Mouse (Mus musculus) layer of hippocampus, adult 9-10 months (tissue): ENCODE measurements around the gene Cd180.
A peak's percentile ranks its signal among the peaks of the same experiment; 100 is the strongest.
"Not testable (repeated sequence)": the region's sequence is repeated elsewhere in the genome, so short reads cannot be mapped to it uniquely, and the experiment has no call there.

Experiments used
- DNase-seq: peaks from one replicate; pipeline ENCODE4 v3.0.0; 2022; ENCODE audit warnings: low spot score

Gene Cd180

DNA sequence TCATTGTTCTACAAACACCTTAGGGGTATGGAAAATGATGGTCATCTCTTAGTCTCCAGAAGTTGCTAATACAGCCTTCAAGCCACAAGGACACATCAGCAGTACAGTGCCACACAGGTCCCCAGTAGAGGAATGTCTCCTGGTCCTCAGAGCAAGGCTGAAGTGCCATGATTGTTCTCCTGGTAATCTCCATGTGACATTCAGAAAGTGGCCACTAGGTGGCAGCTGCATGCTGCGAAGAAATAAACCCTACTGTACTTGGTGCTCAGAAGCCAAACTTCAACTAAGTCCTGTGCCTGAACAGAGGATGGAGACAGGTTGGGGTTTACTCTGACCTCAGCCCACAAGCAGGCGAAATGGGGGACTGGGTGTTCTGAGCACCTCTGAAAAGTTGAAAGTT, 14.9 kb upstream of the Cd180 start:
- peak; percentile 82 for DNase-seq

DNA sequence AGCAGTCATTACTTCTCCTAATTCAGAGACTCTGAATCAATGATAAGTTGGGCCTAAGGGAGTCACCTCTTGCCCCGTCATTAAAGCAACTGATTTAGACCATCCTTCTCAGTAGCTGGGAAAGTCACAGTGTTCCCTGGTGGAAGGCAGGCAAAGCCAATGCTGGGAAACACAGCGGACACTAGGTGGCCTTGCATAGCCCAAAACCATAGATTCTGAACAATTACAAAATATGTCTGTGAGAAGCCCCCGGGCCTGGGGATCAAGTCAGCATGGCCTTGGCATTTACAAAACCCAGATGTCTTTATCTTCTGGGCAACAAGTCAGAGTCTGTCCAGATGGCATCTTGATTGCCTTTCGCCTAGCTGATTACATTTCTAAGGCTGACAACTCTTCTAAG, 8.5 kb upstream of the Cd180 start:
- no peak for DNase-seq

DNA sequence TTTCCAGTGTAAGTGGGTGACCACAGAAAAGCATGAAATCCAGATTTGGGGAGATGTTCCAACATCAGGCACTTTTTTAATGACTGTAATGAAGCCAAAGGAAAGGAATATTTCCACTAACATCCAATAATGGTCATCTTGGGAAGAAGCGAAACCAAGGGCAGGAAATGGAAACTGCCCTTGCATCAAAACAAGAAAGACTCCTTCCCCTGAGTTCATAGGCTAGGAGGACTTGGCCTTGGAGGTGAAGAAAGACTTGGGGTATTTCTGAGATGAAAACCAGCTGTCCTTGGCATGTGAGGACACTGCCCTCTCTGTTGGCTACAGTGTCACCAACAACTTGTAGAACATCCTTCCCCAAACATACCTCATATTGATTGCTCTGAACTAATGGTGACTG, 5.2 kb upstream of the Cd180 start:
- no peak for DNase-seq

DNA sequence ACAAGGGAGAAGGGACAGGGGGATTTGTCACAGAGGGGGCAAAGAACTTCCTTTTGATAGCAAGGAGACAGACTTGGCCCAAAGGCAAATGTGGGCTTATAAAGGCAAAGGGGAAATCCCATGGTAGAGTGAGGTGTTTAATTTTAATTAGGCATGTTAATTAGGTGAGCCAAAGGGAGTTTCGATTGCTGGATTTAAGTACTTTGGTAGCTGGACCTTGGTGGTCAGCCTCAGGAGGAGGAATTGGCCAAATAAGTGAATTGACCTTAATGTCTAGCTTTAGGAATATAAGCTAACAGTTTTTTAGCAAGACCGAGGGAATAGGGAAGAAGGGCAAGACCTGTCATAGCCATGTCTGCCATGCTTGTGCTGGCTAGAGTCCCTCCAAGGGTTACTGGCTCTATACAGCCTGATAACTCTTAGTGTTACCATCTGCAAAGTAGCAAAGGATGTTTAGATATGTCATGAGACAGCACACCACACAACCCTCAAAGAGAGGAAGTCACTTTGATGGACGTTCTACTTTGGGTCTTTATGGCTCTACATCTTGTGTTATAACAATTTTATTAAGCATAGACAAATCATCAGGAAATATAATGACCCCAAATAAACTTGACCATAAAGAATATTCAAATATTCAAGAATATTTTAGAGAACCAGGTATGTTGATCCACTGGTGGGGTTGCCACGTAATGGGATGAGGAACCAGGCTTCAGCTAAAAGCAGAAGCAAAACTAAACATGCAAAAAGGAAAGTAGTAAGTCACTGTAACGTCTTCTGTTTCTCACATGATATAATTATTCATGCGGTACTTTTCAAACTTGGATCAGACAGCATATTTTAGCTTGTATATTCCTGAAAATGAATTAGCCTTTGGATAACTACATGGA, 3.9 kb upstream of the Cd180 start:
- no peak for DNase-seq

DNA sequence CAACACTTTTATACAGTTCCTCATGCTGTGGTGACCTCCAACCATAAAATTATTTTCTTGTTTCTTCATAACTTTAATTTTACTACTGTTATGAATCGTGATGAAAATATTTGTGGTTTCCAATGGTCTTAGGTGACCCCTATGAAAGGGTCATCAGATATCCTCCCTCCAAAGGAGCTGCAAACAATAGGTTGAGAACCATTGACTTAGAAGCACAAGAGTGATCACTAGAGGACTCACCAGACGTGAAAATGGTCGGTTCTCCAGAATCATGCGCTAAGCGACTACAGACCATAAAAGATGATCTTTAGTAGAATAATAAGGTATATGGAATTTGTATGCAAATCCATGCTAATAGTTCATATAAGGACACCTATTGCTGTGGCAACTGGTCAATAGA, 3.2 kb upstream of the Cd180 start:
- no peak for DNase-seq

DNA sequence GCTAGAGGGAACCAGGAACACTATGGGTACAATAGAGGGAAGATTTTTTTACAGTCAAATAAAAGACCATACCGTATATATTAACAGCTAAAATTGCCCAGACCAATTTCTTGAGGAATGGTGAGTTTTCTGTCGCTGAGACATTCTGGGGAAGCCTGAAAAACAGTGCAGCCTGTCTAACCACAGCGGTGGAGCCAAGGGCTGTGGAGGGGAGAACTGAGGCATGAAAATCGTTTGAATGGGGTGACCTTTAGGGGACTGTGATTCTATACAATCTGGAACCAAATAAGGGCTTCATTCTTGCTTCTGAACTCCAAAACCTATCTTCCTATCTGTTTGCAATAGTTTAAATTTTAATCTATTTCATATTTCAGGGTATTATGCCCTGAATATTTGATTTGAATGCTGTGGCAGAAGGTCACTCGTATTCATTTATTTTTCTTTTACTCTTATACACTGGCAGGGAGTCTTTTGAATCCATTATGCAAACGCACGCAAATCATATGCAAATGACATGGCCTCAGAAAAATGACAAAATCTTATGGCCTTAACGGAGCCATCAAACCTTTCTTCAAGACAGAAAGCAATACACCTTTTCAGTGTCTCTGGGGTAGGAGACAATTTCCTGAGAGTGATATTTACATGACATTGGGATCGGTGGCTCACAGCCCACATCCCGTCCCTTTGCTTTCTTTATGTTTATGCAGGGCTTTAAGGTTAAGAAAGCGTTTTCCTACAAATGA, 1.8 kb upstream of the Cd180 start:
- DNase-seq, result no peak

DNA sequence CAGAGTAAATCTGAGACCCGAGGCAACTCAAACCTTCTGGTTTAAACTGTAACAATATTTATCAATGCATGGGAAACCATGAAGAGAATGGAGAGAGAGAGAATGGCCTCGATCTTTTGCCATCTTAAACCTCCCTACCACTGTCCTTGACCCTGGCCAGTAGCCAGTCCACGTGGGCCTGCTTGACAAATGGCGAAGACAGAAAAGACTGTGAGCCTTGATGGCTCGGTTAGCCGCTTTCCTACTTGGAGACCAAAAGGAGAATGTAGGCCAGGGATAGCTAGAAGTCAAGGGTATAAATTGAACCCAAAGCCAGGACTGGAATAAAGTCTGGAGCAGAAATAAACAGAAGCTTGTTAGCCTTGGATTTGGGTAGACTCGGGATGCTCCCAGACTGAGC, 796 bp downstream of the Cd180 start:
- DNase-seq, result no peak

DNA sequence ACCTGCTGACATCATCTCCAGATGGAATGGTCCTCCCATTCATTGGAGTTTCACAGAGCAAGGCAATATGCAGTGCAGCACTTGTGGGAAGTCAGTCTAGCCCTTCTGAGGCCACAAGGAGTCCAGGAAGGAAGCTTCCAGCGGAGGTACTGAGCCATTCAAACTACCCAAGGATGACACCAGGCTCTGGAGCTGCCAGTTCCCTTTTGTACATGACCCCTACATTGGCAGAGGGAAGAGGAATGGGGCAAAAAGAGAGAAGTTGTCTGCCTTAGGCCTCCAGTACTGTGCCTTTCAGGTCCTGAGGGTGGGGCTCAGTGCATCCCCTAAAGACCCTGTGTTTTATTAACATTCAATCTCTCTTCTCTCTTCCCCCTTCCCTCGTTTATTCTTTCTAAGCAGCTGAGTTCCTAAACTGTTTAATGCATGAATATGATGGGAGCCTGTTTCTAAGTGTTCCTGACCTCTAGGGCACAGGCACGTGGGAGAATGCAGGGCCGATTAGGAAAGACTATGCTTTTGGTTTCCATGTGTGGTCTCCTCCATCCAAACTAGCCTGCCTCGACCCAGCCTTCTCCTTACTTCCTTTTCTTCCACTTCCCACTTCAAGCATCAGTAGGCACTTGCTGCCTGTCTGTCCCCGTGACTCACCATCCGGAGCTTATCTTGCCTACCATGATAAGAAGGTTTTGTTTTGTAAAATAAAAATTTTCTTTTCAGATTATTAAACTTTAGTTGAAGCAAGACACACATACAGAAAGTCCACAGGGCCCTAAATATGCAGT, 2.0 kb downstream of the Cd180 start:
- DNase-seq, result no peak

DNA sequence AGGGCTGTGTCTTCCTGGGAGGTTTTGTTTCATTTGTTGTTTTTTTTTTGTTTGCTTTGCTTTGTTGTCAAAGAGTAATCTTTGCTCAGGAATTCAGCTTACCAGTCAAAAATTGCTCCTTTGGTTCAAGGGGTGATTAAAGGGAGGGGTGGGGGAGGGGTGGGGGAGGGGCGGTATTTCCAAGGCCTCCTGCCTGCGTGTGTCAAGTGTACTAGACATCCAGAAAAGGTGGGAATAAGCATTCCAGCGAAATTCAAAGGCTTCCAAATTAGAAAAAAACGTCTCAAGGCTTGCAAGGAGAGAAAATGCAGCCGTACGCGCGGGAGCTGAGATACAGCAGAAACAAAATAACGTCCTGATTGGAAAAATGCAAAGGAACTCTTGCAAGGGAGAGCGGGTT, 5.0 kb downstream of the Cd180 start:
- no peak for DNase-seq

DNA sequence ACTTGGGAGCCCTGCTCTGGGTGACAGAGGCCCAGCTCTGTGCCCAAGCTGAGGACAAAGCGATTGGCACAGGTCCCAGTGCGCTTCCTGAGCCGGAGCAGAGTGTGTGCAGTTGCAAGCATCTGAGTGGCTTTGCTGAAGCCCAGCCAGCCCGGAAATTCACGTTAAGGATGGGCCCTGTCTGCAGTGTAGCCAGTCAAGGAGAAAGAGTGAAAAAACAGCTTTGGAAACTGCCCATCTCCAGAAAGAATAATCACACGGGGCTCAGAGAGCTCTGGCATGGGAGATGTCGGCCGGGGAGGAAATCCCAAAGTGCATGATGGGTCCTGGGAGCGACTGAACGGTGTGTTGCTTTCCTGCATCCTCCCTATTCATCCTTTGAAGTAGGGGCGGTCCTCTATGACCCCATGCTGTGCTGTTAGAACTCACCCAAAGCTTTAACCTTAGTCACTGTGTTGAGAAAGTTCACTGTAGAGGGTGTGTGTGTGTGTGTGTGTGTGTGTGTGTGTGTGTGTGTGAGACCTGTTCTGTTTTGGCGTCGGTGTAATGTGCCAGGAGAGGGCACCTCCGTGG, 5.5 kb downstream of the Cd180 start:
- no peak for DNase-seq

DNA sequence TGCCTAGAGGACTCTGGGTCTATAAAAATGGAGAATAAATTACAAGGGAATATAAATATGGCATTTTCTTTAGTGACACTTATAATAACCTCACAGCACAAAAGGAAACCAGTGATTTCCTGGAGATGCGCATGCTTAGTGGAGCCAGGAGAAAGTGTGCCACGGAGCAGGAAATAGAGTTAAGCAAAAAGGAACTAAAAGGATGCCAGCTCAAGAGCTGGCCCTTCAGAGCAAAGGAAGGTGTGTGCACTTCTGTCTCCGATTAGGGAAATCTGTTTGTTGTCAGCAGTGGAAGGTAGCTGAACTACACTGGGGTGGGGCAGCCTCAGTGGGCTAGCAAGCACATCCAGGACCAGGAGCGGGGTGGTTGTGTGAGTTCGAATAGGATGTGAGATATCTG, 6.8 kb downstream of the Cd180 start:
- DNase-seq, result no peak

DNA sequence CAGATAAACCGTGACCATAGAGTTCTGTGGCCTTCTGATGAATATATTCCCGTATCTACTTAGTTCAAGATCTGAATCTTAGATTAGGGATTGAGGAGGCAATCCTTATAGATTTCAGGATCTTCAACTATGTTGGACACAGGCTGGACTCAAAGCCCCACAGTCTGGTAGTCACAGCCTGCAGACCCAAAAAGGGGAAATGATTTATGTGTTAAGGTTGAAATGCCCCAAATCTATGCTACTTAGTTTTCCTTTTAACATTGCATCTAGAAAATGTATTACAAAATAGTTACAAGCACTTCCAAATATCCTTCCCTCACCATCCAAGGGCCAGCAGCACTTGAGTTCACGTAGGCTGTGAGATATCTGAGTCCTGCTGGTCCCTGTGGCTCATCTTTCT, 7.4 kb downstream of the Cd180 start:
- no peak for DNase-seq

DNA sequence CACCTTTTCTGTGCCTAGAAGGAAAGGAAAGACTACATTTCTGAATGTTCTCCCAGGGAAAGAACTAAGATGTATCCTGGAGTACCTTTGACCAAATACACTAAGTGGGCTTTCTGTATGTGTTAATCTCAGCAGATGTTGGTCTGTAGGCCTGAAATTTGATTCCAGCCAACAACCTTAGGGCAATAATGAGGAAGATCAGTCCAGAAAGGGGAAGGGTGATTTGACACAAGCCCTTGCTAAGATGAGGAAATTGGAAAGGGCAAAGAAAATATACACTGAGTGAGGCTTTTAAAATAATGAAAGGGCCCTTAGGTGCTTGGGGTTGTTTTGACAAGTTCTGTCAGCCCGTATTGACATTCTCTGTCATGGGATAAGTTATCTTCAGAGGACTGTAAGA, 23.6 kb downstream of the Cd180 start:
- no peak for DNase-seq

DNA sequence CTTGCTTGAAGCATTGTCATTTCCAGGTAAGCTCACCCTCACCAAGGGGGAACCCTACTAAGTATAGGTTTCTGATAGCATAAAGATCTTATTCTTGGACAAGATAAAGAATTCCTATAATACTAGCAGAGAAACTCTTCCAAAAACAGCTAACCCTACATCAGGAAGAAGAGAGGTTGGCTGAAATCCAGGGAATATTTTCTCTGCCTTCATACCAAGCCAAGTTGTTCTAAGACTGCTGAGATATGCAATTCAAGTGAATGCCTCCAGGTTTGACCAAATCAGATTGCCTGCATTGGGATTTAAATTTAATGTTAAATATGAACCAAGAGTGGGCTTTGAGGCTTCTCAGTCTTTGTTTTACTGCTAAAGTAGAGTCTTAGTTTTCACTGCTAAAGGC, 32.1 kb downstream of the Cd180 start:
- no peak for DNase-seq

DNA sequence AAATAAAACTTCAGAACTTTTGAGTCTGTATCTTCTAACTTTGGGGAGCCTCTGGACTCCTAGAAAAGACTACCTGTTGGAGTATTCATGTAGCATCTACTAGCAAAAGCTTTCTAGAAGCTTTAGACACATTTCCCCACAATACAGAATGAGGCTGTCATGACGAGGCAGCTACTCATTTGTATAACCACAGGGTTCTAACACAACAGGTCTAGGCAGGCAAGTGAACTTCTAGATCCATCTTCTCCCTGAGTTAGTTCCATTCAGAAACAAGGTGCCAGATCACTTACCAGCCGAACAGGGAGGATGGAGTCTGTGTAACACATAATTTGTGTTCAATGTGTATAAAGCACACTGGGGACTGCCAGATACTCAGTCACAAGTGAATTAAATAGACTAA, 32.5 kb downstream of the Cd180 start:
- no peak for DNase-seq

DNA sequence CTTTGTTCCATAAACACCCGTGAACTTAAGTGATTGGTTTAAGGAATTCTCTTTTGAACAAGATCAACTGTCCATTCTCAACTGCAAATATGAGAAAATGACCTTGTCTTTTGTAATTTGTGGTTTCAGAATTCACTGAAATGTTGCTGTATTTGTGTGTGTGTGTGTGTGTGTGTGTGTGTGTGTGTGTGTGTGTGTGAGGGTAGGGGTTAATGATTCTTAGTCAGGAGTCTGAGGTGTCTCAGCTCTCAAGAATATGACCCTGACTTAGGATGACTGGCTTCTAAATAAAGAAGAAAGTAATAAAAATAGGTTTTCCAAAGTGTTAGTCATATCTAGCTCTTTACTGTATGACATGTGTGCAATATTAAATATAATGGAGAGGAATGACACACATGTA, 33.5 kb downstream of the Cd180 start:
- DNase-seq, result no peak

DNA sequence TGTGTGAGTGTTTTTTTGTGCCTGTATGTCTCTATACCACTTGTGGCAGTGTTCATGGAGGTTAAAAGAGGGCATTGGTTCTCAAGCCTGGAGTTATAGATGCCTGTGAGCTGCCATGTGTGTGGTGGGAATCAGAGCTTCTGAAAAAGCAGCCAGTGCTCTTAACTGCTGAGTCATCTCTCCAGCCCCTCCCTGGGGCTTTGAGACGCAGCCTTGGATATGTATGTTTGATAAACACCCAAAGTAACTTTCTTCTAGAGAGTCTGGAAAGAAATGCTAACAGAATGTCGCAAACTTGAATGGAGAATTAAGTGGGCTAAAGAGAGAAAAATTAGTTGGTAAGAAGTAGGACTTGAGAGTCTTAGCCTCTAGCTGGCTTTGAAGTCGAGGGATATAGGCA, 34.7 kb downstream of the Cd180 start:
- DNase-seq, result no peak

DNA sequence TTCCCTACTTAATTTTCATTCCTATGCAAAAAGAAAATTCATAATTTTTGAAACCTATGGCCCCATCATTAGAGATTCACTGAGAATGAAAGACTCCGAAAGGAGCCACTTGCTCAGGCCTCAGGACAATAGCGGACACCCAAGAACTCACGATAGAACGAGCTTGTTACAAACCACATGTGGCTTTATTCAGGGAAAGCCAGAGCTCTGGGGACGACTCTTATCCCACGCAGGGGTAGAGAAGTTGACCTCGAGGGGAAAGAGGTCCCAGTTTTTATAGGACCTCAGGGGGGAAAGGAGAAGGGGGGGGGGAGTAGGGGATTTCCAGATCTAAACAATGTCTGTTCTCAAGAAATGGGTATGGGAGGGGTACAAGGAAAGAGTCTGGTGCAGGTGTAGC, 35.6 kb downstream of the Cd180 start:
- not testable (repeated sequence) for DNase-seq

DNA sequence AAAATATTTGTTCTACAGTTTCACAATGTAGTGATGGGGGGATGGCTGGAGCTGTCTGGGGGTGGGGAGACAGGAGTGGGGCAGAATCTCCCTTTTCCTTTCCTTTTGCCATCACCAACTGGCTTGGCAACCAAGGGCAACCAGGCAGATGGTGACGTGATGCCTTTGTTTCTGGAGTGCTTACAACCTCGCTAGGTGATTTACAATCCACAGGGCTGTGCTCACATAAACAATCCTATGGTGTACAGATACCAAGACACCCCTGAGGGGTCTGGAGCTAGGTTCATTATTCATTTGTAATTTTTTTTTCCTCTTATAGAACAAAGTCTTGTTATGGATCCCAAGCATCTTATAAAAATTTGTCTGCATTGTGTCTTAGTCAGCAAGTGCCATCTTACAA, 39.7 kb downstream of the Cd180 start:
- no peak for DNase-seq

DNA sequence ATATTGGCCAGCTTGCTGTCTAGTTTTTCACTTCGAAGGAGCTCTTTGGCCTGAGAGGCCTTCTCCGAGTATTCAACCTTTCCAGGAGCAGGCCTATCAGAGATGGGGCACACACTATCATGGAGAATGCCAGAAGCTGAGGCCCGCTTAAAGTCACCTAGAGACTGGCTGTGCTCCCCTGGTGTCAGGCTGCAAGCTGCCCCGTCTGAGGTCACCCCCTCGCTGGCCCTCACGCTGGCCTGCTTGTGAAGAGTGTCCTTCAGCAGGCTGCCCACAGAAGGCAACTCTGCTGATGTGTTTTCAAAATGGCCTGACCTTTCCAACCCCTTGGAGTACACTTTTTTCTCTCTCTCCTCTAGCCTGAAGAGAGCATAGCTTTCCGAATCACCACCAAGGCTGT, 44.5 kb downstream of the Cd180 start:
- no peak for DNase-seq

DNA sequence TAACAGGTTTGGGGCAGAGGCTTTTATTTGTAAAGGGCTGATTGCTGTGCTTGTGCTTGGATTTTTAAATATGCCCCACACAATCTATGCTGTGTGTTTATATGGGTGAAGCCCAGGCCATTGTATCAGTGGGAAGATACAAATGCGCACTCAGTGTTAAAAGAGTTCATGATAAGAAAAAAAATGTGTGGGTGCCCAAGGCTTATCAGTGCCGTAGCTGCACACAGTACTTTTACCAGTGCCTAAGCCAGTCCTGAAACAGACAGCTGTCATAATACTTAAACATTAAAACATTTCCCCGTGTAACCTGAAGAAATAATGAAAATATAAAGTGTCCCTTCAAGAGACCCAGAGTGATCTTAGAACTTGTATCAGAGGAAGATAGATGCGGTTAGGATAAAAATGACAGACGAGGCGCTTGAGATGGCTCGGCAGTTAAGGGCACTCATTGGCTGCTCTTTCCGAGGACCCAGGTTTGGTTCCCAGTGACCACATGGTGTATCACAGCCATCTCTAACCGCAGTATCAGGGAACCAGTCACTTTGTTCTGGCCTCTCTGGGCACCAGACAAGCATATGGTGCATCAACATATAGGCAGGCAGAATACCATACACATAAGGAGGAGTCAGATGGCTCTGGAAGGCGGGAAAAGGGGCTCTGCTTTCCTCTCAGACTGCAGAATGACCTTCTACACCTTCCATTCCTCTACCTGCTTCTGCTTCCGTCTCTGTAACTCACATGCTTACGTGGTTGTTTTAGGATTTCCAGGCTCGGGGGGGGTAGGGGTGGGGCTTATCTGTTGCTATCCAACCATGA, 46.6 kb downstream of the Cd180 start:
- no peak for DNase-seq
